Mouse (Mus musculus) MN1 (cell line): ENCODE results near the gene Zbed4.
"Not testable (repeated sequence)": the region's sequence is repeated elsewhere in the genome, so short reads cannot be mapped to it uniquely, and the experiment has no call there.

Source experiments
- DNase-seq: peaks from one replicate; pipeline ENCODE4 v3.0.0-alpha.2; 2016; ENCODE audit warnings: low spot score

The Zbed4 gene

DNA sequence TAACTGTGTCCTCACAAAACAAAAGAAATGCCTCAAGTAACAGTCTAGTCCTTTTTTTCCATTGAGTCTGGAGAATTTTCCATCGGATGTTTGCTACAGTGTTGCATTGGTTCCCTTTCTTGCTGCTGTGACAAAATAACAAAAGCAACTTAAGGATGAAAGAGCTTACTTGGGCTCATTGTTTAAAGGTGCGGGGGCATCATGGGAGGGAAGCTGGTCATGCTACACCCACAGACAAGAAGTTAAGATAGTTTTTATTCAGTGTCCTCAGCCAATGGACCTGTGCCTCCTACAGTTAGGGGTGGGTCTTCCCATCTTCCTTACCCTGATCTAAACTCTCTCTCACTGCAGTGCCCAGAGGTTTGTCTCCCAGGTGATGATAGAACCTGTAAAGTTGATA lies 13.0 kb upstream of the Zbed4 start:
- DNase-seq = no peak

DNA sequence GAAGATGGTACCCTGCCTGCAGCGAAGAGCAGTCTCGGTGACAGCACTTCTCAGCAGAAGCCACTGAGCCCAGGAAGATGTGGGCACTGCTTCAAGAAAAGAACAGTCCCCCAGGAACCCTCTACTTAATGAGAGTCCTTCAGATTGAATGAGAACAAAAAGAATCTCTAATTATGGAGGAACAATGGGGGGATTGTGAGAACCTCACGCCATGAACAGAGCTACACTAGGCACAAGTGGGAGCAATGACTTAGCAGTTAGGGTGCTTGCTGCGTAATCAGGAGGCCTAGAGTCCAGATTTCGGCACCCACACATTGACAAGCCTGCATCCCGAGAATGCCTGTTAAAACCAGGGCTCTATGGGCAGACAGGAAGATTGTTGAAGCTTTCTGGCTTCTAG lies 10.1 kb upstream of the Zbed4 start:
- no peak for DNase-seq

DNA sequence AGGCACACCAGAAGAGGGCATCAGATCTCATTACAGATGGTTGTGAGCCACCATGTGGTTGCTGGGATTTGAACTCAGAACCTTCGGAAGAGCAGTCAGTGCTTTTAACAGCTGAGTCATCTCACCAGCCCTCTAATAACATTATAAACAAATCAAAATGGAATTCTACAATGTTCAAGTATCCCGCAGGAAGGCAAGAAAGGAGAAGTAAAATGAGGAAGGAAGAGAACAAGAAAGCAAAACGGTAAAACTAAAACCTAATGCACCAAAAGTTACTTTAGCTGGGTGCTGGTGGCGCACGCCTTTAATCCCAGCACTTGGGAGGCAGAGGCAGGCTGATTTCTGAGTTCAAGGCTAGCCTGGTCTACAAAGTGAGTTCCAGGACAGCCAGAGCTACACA lies 8.1 kb upstream of the Zbed4 start:
- not testable (repeated sequence) for DNase-seq

DNA sequence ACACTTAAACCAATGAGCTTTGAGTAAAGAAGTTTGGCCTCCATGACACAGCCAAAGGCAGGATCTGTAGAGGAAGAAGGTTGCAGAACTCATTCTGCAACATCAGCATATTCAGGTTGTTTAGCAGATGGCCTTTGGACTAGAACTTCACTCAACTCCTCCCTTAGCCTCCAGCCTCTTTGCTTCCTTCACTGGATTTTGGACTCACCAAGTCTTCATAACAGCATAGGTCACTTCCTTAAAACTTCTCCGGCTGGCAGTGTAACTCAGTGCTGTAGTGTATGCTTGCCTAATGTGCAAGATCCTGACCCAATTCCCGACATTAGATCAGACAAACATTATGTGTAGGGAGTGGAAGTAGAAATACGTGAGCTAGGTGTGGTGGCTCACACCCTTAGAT lies 6.1 kb upstream of the Zbed4 start:
- no peak for DNase-seq

DNA sequence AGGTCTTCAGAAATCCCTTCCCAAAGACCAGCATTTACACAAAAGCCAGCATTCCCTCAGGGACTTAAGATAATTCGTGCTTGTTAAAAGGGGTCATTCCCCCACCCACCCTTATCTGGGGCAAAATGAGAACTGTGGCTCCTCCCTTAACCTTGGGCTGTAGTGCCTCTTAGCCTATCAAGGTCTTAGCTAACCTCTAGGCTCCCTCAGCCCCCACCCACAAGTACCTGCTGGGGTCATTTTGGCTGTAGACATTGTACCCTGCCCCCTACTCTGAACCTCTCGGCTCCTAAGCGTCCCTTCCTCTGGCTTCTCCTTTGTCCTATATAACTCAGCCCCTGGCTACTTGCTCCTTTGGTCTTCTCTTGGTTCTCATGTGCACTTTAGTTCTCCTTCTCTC lies 5.5 kb upstream of the Zbed4 start:
- DNase-seq = no peak

GRCm38 (mm10) chr15:88749617-88750016 lies 1.8 kb upstream of the Zbed4 start:
- DNase-seq = not testable (repeated sequence)

GRCm38 (mm10) chr15:88750032-88750431 lies 1.4 kb upstream of the Zbed4 start:
- DNase-seq = no peak

GRCm38 (mm10) chr15:88750677-88751563 lies 540 bp upstream of the Zbed4 start:
- DNase-seq = peak; percentile 100

DNA sequence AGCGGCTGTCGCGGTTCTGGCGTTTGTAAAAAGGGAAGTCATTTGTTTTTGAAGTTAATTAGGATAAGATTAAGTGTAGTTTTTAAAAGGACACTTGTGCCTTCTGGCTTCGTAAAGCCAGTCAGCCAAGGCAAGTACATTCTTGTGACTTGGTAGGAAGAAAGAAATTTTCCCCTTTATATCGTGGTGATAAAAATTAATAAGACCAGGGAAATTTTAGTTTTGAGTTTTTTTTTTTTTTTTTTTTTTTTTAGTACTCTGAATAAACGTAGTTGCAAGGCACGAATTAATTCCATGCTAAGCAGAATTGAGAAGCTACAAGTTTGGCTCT lies 908 bp downstream of the Zbed4 start:
- DNase-seq = no peak

DNA sequence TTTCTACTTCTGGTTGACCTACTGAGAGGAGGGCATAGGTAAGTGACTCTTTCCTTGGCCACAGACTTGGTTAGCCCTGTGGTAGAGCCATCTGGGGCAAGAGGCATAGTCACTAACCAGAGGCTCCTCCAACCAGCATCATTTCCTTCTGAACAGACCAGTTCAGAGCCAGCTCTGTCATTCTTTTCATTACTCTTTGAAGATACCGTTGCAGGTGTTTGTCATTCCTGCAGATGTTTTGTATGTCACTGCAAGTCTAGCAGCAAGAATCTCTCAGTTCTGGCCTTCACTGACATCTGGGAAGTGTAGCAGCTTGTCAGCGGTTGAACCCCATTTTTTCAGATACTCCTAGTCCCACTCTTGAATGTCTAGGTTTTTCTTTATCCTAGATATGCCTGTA lies 3.4 kb downstream of the Zbed4 start:
- DNase-seq = no peak

DNA sequence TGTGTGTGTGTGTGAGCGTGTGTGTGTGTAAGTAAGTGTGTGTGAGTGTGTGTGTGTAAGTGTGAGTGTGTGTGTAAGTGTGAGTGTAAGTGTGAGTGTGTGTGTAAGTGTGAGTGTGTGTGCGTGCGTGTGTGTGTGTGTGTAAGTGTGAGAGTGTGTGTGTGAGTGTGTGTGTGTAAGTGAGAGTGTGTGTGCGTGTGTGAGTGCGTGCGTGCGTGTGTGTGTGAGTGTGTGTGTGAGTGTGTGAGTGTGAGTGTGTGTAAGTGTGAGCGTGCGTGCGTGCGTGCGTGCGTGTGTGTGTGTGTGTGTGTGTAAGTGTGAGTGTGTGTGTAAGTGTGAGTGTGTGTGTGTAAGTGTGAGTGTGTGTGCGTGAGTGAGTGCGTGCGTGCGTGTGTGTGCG lies 4.3 kb downstream of the Zbed4 start:
- DNase-seq = no peak

DNA sequence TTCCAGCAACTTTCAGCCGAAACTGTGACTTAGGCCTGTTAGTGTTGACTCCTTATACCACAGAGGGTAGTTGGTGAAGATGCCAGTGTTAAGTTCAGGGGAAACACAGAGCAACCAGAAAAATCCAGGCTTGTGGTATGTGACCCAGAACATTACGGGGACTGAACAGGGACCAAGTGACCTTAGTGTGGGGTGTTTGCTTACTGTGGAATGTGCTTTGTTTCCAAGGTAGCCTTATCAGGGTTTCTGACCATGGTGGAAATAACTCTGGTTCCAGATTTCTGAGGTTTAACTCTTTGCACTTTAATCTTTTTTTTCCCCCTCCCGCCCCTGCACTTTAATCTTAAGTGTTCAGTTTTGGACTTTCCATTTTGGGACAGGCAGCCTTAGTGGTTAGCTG lies 6.6 kb downstream of the Zbed4 start:
- DNase-seq = no peak

GRCm38 (mm10) chr15:88761551-88761950 lies 10.1 kb downstream of the Zbed4 start:
- DNase-seq = no peak

- DNase-seq = not testable (repeated sequence)
Observed at GRCm38 (mm10) chr15:88766139-88766538, 14.7 kb downstream of the Zbed4 start.

DNA sequence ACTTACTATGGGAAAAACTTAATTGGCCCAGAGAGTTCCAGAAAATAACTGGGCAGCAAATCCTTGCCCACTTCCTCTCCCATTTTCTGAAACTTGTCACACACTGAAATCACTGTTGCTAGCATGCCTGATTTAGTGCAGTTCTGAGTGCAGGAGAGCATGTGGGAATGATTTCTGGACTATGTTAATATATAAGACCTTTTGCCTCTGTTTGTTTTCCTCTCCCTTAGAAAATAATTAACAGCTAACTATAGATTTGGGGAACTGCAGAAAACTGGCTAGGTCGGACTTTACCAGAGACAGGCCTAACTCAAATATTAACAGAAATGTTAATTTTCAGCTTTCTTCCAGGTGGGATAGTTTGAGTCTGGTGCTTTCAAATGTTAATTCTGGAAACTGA lies 17.1 kb downstream of the Zbed4 start:
- no peak for DNase-seq

- DNase-seq = not testable (repeated sequence)
Observed at GRCm38 (mm10) chr15:88774630-88775029, 23.2 kb downstream of the Zbed4 start.

DNA sequence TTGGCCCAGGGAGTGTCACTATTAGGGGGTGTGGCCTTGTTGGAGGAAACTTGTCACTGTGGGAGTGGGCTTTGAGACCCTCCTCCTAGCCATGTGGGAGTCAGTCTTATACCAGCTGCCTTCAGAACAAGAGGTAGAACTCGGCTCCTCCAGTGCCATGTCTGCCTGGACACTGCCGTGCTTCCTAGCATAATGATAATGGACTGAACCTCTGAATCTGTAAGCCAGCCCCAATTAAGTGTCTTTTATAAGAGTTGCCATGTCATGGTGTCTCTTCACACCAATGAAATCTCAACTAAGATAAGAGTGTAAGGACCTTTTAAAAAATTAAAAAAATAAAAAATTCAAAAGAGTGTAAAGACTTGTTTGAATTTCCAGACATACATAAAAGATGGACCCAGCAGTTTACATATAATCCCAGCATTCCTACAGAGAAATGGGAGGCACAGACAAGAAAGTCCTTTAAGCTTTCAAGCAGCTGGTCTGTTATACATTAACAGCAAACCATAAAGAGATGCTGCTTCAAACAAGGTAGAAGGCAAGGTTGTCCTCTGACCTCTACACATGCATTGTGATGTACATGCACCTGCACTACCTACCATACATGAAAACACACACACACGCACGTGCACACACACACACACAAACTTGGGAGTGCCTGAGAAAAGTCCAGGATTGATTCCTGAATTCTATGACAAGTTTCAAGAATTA lies 40.8 kb downstream of the Zbed4 start:
- no peak for DNase-seq

GRCm38 (mm10) chr15:88794729-88795128 lies 43.3 kb downstream of the Zbed4 start:
- not testable (repeated sequence) for DNase-seq

DNA sequence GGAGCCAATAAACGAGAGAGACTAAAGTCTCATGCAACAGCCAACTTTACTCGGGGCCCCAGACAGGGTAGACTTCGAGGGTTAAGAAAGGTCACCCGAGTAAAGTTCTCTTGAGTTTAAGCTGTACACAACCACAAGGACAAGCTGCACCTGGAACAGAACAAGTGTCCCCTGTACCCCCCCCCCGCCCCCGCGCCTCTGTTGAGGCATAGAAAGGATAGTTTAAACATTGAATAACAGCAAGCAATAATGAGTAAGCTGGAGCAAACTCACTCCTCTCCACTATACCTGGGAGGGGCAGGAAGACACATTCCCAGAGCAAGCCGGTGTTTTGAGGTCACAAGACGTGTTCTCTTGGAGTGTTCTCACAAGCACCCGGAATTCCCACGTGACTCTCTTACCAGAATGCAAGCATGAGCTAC lies 48.5 kb downstream of the Zbed4 start:
- no peak for DNase-seq

GRCm38 (mm10) chr15:88800921-88801354 lies 49.5 kb downstream of the Zbed4 start:
- DNase-seq = no peak

DNA sequence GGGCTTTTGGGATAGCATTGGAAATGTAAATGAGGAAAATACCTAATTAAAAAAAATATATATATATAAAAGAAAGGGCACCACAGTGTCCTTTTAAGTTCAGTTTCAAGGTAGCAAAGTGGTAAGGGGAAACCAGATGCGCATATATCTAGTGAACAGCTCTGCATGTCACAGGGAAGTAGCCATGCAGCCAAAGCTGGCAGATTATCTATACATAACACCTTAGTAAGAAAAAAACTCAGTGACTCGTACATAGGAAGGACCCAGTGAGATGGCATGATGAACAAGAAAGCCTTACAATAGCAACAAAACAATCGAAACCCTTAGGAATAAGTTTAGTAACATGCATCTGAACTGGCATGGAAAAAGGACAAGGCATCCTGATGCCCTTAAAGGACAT lies 50.4 kb downstream of the Zbed4 start:
- no peak for DNase-seq

DNA sequence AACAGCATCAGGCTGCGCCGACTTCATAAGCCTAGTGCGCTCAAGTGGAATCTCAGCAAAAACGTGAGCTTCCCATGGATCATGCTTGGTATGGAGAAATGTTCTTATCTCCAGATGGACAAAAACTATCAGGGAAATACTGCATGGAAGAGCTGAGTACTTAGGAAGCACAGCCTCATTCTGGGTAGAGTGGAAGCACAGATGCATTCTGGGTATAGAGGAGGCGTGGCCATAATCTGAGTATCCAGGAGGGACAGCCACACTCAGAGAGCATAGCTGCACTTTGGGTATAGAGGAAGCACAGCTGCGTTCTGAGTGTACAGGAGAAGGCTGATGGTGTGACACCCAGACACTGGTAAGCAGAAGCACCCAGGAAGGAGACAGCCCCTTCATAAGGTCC lies 50.9 kb downstream of the Zbed4 start:
- DNase-seq = no peak

GRCm38 (mm10) chr15:88808121-88808520 lies 56.7 kb downstream of the Zbed4 start:
- DNase-seq = no peak

GRCm38 (mm10) chr15:88810369-88810768 lies 58.9 kb downstream of the Zbed4 start:
- no peak for DNase-seq
